Mouse (Mus musculus) embryonic fibroblast, embryonic 13.5 days (primary cell): ENCODE data around the gene Prkag1.

ENCODE experiments used
- CTCF ChIP-seq: IDR thresholded peaks from 2 replicates; pipeline ENCODE4 v1.5.1; 2011; ENCODE audit warnings: mild to moderate bottlenecking, control low read depth, low read length, moderate library complexity, borderline replicate concordance; ENCODE audit not compliant: insufficient read depth
- POLR2A ChIP-seq: IDR thresholded peaks from 2 replicates; pipeline ENCODE4 v1.6.1; 2011; ENCODE audit warnings: low read depth, mild to moderate bottlenecking, control low read depth, low read length, moderate library complexity

GRCm38 (mm10) chr15:98823434-98823833 lies 7.9 kb downstream of the Prkag1 start:
- TF ChIP-seq CTCF (no peak), POLR2A (no peak)
